Mouse (Mus musculus): ENCODE results near the gene Pgm5. TPM values are rescaled to one million over a fixed set of nuclear protein-coding genes. Genes with fewer than 3 reads are reported as not detected.
A peak's percentile ranks its signal among the peaks of the same experiment; 100 is the strongest.

The Pgm5 gene
- polyA plus RNA-seq (2012; rRNA removed) = 18.5 and 21.8 TPM in 2 replicates

DNA sequence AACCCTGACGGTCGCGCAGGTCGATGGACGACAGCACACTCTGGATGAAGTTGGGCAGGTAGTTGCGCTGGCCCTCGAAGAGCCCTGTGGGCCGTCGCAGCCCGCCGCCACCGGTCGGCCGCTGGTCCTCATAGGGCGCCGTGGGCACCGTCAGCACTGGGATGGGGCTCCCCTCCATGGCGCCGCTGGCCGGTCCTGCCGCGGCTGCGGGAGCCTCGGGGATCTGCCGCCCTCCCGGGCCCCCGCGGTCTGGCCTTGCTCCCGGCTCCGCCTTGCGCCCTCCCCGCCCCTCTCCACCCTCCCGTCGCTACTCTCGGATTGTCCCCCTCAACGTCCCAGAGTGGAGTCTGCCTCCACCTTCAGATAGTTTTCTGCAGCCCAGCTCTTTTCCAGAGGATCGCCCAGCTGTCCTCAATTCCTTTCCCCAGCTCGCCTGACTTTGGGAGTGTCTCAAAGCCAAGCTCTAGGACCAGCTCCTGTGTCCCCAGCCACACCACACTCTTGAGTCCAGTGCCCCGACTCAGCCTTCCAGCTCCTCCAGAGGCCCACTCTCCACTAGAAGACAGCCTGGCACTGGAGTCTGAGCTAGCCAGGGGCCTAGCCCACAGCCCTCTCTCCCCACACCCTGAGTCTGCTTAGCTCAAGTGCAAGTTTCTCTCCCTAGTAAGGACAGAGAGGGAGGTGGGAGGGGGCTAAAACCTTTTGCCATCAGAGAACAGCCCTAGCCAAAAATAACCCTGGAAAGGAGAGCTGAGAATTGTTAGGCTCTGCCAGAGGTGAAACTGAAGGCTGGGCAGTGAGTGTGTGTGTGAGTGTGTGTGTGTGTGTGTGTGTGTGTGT is at the start of gene Pgm5:
Gene Pgm5, minus strand, starts transcription at position 244 of the 840 bp plus-strand sequence.
- WGBS = 2% methylated on average over 39 of the region's 39 CpGs
- no peaks in the 10 kb centered on the region for H3K4me1 ChIP-seq (ENCODE audit: control insufficient read depth, insufficient read depth, low read length)
- H3K4me3 ChIP-seq (replicated peaks; ENCODE audit: extremely low read depth, low read depth, low read length) = peak within 1 kb of the TSS; percentile 59
- peak; percentile 14 for DNase-seq
- TF ChIP-seq CTCF (IDR thresholded peaks at IDR 0.05; ENCODE audit: insufficient read depth, low read length) = no peak
- TF ChIP-seq POLR2A (IDR thresholded peaks at IDR 0.05; ENCODE audit: borderline replicate concordance, extremely low read depth, low read depth, low read length) = 0 out of 2 replicates have a peak, but pooled peaks have one; percentile 8

DNA sequence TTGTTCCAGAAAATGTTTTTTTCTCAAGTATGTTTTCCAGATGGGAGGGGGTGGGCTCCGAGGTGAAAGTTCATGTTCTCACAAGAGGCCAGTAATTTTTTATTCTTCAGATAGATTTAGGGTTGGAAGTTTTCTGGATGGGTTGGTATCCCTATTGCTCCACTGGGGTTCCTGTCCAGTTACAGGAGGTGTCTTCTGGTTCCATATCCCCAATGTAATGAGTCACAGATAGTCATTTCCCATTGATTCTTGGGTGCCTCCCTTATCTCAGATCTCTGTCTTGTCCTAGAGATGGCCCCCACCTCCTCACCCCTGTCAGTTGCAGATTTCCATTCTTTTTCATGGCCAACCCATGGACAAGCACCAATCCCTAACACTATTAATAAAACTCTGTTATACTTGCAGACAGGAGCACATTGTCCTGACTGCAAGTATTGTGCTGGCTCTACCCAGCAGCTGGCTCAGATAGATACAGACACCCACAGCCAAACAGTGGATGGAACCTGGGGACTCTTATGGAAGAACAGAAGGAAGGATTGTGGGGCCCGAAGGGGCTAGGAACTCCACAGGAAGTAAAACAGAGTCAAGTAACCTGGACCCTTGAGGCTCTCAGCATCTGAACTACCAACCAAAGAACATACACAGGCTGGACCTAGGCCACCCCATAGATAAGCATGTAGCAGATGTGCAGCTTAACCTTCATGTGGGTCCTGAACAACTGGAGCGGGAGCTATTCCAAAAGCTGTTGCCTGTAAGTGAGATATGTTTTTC is 46.9 kb upstream of the Pgm5 start:
- no peak for DNase-seq
- WGBS = 85% methylated on average over 3 of the region's 3 CpGs
- Histone ChIP-seq H3K4me3 (replicated peaks; ENCODE audit: extremely low read depth, low read depth, low read length) (no peak overlapping the region), H3K4me1 (ENCODE audit: control insufficient read depth, insufficient read depth, low read length) (no peaks in the 10 kb centered on the region)
- TF ChIP-seq CTCF (IDR thresholded peaks at IDR 0.05; ENCODE audit: insufficient read depth, low read length) = no peak
- TF ChIP-seq POLR2A (IDR thresholded peaks at IDR 0.05; ENCODE audit: borderline replicate concordance, extremely low read depth, low read depth, low read length) = no peak

DNA sequence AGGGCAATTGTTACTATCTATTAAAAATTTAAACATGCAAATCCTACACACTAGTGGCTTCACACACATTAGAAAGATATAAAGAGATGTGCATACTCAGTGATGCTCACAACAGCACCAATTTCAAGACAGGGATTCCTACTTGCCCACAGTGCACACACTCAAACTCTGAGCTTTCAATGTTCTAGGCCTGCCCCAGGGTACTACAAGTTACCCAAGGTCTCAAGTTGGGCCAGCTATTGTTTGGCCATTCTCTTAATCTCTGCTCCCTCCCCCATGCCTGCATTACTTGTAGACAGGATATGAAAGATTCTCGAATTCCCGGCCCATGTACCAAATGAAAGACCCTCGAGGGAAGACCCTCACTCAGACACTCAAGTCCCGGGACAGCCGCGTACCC is 46.0 kb upstream of the Pgm5 start:
- no peak overlapping the region for H3K4me3 ChIP-seq (replicated peaks; ENCODE audit: extremely low read depth, low read depth, low read length)
- WGBS = 85% methylated on average over 6 of the region's 6 CpGs
- TF ChIP-seq POLR2A (IDR thresholded peaks at IDR 0.05; ENCODE audit: borderline replicate concordance, extremely low read depth, low read depth, low read length) (no peak), CTCF (IDR thresholded peaks at IDR 0.05; ENCODE audit: insufficient read depth, low read length) (no peak)
- no peaks in the 10 kb centered on the region for H3K4me1 ChIP-seq (ENCODE audit: control insufficient read depth, insufficient read depth, low read length)
- DNase-seq = no peak

DNA sequence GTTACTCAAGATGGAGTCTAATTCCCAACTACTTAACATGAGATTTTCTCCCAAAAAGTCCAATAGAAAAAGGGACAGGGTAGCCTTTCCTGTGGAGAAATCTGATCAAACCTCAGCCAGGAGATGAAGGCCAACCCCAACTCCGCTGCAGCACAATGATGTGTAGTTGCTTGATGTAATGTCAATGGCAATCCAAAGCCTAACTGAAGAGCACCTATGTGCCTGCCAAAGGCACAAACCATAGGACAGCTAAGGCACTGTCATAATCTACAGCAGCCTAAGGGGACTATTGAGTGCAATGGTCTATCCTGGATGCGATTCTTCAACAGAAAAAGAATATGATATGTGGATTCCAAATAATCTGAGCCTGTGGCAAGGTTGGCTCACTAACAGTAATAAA is 41.2 kb upstream of the Pgm5 start:
- TF ChIP-seq POLR2A (IDR thresholded peaks at IDR 0.05; ENCODE audit: borderline replicate concordance, extremely low read depth, low read depth, low read length) (no peak), CTCF (IDR thresholded peaks at IDR 0.05; ENCODE audit: insufficient read depth, low read length) (no peak)
- no peak for DNase-seq
- Histone ChIP-seq H3K4me1 (ENCODE audit: control insufficient read depth, insufficient read depth, low read length) (no peaks in the 10 kb centered on the region), H3K4me3 (replicated peaks; ENCODE audit: extremely low read depth, low read depth, low read length) (no peak overlapping the region)
- 56% methylated on average over 2 of the region's 2 CpGs for WGBS

DNA sequence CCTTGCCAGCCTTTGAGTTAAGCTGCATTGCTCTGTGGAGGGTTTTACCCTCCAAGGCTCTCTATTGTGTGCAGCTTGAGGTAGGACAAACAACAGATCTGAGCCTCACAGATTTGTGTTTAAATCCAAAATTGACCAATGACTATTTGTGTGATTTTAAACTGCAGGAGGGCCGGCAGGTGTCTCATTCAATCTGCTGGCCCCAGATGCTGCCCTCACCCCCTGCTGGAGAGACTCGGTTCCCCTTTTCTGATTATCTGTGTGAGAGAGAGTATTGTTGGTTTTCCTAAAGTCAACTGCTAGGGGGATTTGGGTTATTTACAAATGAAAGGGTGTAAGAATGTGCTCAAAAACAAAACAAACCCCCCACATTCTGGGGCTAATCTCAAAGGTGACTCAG is 40.6 kb upstream of the Pgm5 start:
- no peak for DNase-seq
- WGBS = 9% methylated on average over 2 of the region's 2 CpGs
- TF ChIP-seq POLR2A (IDR thresholded peaks at IDR 0.05; ENCODE audit: borderline replicate concordance, extremely low read depth, low read depth, low read length) = no peak
- TF ChIP-seq CTCF (IDR thresholded peaks at IDR 0.05; ENCODE audit: insufficient read depth, low read length) = no peak
- Histone ChIP-seq H3K4me1 (ENCODE audit: control insufficient read depth, insufficient read depth, low read length) (no peaks in the 10 kb centered on the region), H3K4me3 (replicated peaks; ENCODE audit: extremely low read depth, low read depth, low read length) (no peak overlapping the region)

DNA sequence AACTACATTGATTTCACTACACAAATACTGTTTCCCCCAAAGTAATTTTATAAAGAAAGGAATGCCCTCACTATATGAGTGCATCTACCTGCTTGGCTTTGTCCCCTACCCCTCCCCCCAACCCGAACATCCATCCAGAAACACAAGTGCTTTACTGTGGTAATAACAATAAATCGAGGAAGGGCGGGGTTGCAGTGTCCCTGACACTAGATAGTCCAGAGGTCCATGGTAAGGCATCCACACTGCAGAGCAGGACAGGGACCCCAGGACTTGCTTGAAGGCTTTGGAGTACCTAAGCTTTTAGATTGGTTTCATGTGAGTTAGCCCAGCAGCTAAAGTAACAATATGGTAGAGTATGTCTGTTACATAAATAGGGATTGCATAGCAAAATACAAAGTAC is 40.0 kb upstream of the Pgm5 start:
- Histone ChIP-seq H3K4me3 (replicated peaks; ENCODE audit: extremely low read depth, low read depth, low read length) (no peak overlapping the region), H3K4me1 (ENCODE audit: control insufficient read depth, insufficient read depth, low read length) (no peaks in the 10 kb centered on the region)
- no peak for DNase-seq
- TF ChIP-seq CTCF (IDR thresholded peaks at IDR 0.05; ENCODE audit: insufficient read depth, low read length) (no peak), POLR2A (IDR thresholded peaks at IDR 0.05; ENCODE audit: borderline replicate concordance, extremely low read depth, low read depth, low read length) (no peak)
- 12% methylated on average over 3 of the region's 3 CpGs for WGBS

DNA sequence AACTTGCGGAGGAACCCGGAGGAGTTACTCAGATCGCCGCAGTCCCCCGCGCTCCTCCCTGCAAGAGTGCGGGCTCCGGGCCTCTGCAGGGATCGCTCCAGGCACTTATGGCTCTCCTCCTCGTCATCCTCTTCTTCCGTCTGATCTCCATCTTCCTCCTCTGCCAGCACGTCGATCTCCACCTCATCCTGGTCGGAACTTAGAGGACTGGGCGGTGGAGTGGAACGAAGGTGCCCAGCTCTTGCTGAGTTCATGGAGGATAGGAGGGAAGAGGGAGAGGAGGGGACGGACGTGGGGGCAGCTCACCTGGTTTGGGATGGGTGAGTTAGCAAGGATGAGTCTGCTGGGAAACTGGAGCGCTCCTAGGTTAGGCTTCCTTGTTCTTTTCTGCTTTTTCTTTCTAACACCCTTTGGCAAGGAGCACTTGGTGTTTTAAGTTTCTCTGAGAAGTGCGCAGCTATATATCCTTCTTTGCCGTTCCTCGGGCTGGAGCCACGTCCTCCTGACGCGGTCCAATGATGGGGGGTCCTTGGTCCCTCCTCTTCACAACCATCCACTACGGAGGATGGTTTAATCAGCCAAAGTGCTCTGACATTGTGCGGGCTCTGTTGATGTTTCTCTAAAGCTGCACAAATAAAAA is 39.0 kb upstream of the Pgm5 start, which contains the start of gene Foxd4:
Gene Foxd4, minus strand, starts transcription at position 617 of the 640 bp plus-strand sequence.
- TF ChIP-seq CTCF (IDR thresholded peaks at IDR 0.05; ENCODE audit: insufficient read depth, low read length) (no peak), POLR2A (IDR thresholded peaks at IDR 0.05; ENCODE audit: borderline replicate concordance, extremely low read depth, low read depth, low read length) (no peak)
- 2% methylated on average over 27 of the region's 27 CpGs for WGBS
- Histone ChIP-seq H3K4me3 (replicated peaks; ENCODE audit: extremely low read depth, low read depth, low read length) (no peak within 1 kb of the TSS), H3K4me1 (ENCODE audit: control insufficient read depth, insufficient read depth, low read length) (no peaks in the 10 kb centered on the region)
- DNase-seq = no peak

DNA sequence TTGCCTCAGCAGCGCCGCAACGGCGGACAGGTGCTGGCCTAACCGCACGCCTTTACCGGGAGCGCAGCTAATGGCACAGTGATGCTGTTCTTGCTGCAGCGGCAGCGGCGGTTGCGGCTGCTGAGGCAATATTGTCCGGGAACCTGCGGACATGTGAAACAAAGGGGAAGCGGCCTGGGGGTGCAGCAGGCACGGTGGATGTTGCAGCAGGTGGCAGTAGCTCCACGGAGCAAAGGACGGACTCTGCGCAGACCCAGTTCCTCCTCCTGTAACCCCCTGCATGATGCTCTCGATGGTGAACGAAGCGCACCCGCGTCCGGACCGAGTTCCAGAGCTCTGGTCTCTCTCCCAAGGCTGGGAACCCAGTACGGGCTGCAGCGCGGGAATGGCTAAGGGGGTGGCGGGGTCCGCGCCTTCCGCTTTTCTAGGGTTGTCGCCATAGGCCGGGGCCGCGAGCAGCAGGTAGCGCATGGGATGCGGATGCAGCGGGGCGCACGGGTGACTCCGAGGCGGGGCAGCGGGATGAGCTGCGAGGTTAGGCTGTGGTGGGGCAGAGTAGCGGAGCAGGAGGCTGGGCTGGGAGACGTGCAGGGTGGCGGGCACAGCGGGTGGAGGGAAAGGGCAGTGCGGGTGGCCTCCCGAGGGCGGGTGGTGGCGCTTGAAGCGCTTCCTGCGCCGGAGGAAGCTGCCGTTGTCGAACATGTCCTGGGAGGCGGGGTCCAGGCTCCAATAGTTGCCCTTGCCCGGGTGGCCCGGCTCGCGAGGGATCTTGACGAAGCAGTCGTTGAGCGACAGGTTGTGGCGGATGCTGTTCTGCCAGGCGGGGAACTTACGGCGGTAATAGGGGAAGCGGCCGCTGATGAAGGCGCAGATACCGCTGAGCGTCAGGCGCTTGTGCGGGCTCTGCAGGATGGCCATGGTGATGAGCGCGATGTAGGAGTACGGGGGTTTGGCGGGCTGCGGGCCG is 38.2 kb upstream of the Pgm5 start:
- Histone ChIP-seq H3K4me1 (ENCODE audit: control insufficient read depth, insufficient read depth, low read length) (no peaks in the 10 kb centered on the region), H3K4me3 (replicated peaks; ENCODE audit: extremely low read depth, low read depth, low read length) (no peak overlapping the region)
- 1% methylated on average over 84 of the region's 84 CpGs for WGBS
- no peak for TF ChIP-seq POLR2A (IDR thresholded peaks at IDR 0.05; ENCODE audit: borderline replicate concordance, extremely low read depth, low read depth, low read length)
- no peak for TF ChIP-seq CTCF (IDR thresholded peaks at IDR 0.05; ENCODE audit: insufficient read depth, low read length)
- peak; percentile 12 for DNase-seq

All from lung, adult 2 months (tissue).